Comparison of ENCODE assay signal across 18 mouse cellular contexts in genomic region chr13:95782969-95783332, GRCm38 (mm10).
A peak's percentile ranks its signal among the peaks of the same experiment; 100 is the strongest.
DNase-seq lines count a peak whose midpoint lies in the region; ATAC-seq and TF ChIP-seq lines count a peak whose summit lies in the region.
"Had no signal": no experiment of that assay in that cellular context is flagged by ENCODE, and none has a peak within 500 bp of the region (broad histone marks: within the 10 kb centered on the region; RNA-seq: fewer than 3 reads in every experiment).

No protein-coding gene starts in this region.

- no peak overlapping the region for H3K4me3 ChIP-seq in liver, adult 2 months (ENCODE audit: insufficient read depth, low read depth, low read length)
- no peak overlapping the region for H3K4me3 ChIP-seq in liver, embryonic 13.5 days (replicated peaks)
- no peak overlapping the region for H3K4me3 ChIP-seq in stomach, embryonic 16.5 days (replicated peaks; ENCODE audit: low read length)
- H3K4me3 ChIP-seq: heart, embryonic 10.5 days; limb, embryonic 10.5 days; midbrain, embryonic 13.5 days; myocyte; neural tube, embryonic 15.5 days had no signal

- H3K9me3 ChIP-seq in liver, embryonic 13.5 days (replicated peaks): no peaks in the 10 kb centered on the region
- H3K9me3 ChIP-seq in stomach, embryonic 16.5 days (replicated peaks; ENCODE audit: control insufficient read depth, low read length): no peaks in the 10 kb centered on the region
- H3K9me3 ChIP-seq: heart, embryonic 10.5 days; limb, embryonic 10.5 days; midbrain, embryonic 13.5 days; neural tube, embryonic 15.5 days had no signal

- WGBS in liver, adult 2 months: 16% methylated on average over 2 of the region's 2 CpGs
- 37% methylated on average over 2 of the region's 2 CpGs for WGBS in liver, embryonic 13.5 days (ENCODE audit: insufficient replicate concordance)
- 43% methylated on average over 2 of the region's 2 CpGs for WGBS in stomach, embryonic 16.5 days

- no peak for TF ChIP-seq CTCF in liver, adult 2 months (IDR thresholded peaks at IDR 0.05; ENCODE audit: low read depth, low read length)

- peak overlapping the region; percentile 91 for H3K27ac ChIP-seq in liver, adult 2 months (replicated peaks; ENCODE audit: insufficient read depth, low read depth, low read length)
- H3K27ac ChIP-seq in liver, embryonic 13.5 days: peak overlapping the region; percentile 70
- peak overlapping the region; percentile 64; the same call in 1 of the 2 replicates for H3K27ac ChIP-seq in stomach, embryonic 16.5 days (ENCODE audit: low read length)
- H3K27ac ChIP-seq: limb, embryonic 10.5 days; midbrain, embryonic 13.5 days; neural tube, embryonic 15.5 days had no signal

- 0 out of 2 replicates have a peak, but pooled peaks have one; percentile 14 for ATAC-seq in liver, embryonic 13.5 days (ENCODE audit: low read depth)
- ATAC-seq in stomach, embryonic 16.5 days (ENCODE audit: insufficient read depth, low FRiP score): peak; percentile 54
- ATAC-seq: CD4-positive, CD25-positive, alpha-beta regulatory T cell, adult 4 months; midbrain, embryonic 13.5 days had no signal

- no peak for DNase-seq in liver, adult 2 months (ENCODE audit: extremely low read depth, low read depth, low spot score)
- no peak for DNase-seq in liver
- peak; percentile 57 for DNase-seq in adrenal gland, postnatal 14 days
- no peak for DNase-seq in liver, embryonic 13.5 days
- DNase-seq in left cerebral cortex, postnatal 36 days (ENCODE audit: low spot score in 2 of 2): no peak
- no peak for DNase-seq in cerebellum, adult 9-11 months
- DNase-seq: cerebellum, postnatal 14 days; gastrocnemius, postnatal 36 days; heart, postnatal 14 days; lung, embryonic 14.5 days; thymus, adult 18-20 months had no signal

- peak overlapping the region; percentile 21; the same call in 1 of the 2 replicates for H3K9ac ChIP-seq in liver, adult 2 months (ENCODE audit: low read depth, low read length)
- no peak overlapping the region for H3K9ac ChIP-seq in liver, embryonic 13.5 days
- H3K9ac ChIP-seq in stomach, embryonic 16.5 days (ENCODE audit: low read length): no peak overlapping the region
- H3K9ac ChIP-seq: lung, embryonic 14.5 days; midbrain, embryonic 13.5 days; neural tube, embryonic 15.5 days had no signal

- TF ChIP-seq POLR2A in liver, adult 2 months (IDR thresholded peaks at IDR 0.05; ENCODE audit: extremely low read depth, insufficient read depth, low read length): no peak

- no peaks in the 10 kb centered on the region for H3K27me3 ChIP-seq in liver, adult 2 months (ENCODE audit: control insufficient read depth, insufficient read depth, low read length)
- H3K27me3 ChIP-seq in liver, embryonic 13.5 days: no peaks in the 10 kb centered on the region
- H3K27me3 ChIP-seq in stomach, embryonic 16.5 days (ENCODE audit: control insufficient read depth, insufficient read depth, low read length): no peaks in the 10 kb centered on the region
- H3K27me3 ChIP-seq: midbrain, embryonic 13.5 days; neural tube, embryonic 15.5 days had no signal

- H3K4me1 ChIP-seq in liver, adult 2 months (ENCODE audit: control insufficient read depth, insufficient read depth, low read length): peaks cover 71% of the 10 kb centered on the region
- H3K4me1 ChIP-seq in liver, embryonic 13.5 days (replicated peaks): peaks cover 45% of the 10 kb centered on the region
- H3K4me1 ChIP-seq in stomach, embryonic 16.5 days (ENCODE audit: control insufficient read depth, insufficient read depth, low read length): peaks cover 37% of the 10 kb centered on the region

- intact Hi-C loops in left cerebral cortex, postnatal 36 days (cut with DNase I): no loop called here

- H3K36me3 ChIP-seq in liver, adult 2 months (ENCODE audit: control insufficient read depth, insufficient read depth, low read length): no peaks in the 10 kb centered on the region
- H3K36me3 ChIP-seq in liver, embryonic 13.5 days: no peaks in the 10 kb centered on the region
- H3K36me3 ChIP-seq in stomach, embryonic 16.5 days (ENCODE audit: control insufficient read depth, insufficient read depth, low read length): no peaks in the 10 kb centered on the region
- H3K36me3 ChIP-seq: heart, embryonic 10.5 days; limb, embryonic 10.5 days; midbrain, embryonic 13.5 days; neural tube, embryonic 15.5 days had no signal

- H3K4me2 ChIP-seq in liver, embryonic 13.5 days: no peak overlapping the region
- no peak overlapping the region for H3K4me2 ChIP-seq in stomach, embryonic 16.5 days (ENCODE audit: low read depth, low read length)
- H3K4me2 ChIP-seq: lung, embryonic 14.5 days; midbrain, embryonic 13.5 days; neural tube, embryonic 15.5 days had no signal

- H3K79me2 ChIP-seq in liver, adult 2 months (ENCODE audit: control insufficient read depth, insufficient read depth, low read length): peaks cover 59% of the 10 kb centered on the region
